Mouse (Mus musculus): ENCODE results near the gene Ier5. TPM values are rescaled to one million over a fixed set of nuclear protein-coding genes. Genes with fewer than 3 reads are reported as not detected.

Gene Ier5
- total and polyA plus RNA-seq, 3 experiments = 9.8 to 16.8 (median 12.5) TPM

DNA sequence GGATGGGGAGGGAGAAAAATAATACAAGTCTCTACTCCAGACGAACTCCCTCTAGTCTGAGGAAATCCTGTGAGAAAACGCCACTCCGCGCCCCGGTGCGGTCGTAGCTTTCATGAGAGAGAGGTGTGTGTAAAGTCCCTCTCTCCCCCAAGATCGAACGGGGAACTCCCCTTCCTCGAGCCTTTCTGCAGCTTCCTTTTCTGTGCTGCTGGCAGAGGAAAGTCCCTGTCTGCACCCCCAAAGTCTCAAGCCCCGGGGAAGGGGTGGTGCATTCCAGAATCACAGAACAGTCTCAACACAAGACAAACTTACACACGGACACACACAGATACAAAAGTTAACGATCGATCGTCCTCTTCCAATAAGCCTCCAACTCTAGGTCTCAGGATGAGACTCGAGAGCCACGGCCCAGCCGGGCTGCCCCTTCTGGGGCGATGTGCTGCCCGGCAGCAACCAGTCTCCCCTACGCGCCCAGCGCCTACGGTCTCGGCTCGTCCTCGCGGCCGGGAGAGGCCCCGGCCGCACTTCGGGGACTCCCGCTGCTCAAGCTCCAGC is 1.4 kb downstream of the Ier5 start:
- peak overlapping the region; percentile 93 for H3K9ac ChIP-seq (ENCODE audit: low read depth, low read length)
- WGBS = under 1% methylated on average over 33 of the region's 33 CpGs
- H3K27me3 ChIP-seq (ENCODE audit: control insufficient read depth, insufficient read depth, low read length) = no peaks in the 10 kb centered on the region
- TF ChIP-seq EP300 (IDR thresholded peaks at IDR 0.05; ENCODE audit: insufficient read depth, low read depth, low read length) (0 out of 2 replicates have a peak, but pooled peaks have one; percentile 32), POLR2A (IDR thresholded peaks at IDR 0.05; ENCODE audit: insufficient read depth, low read depth, low read length) (no peak; the same call in 1 of the 2 replicates), CTCF (IDR thresholded peaks at IDR 0.05) (peak; percentile 5; the same call in 1 of the 2 replicates)
- peaks cover 10% of the 10 kb centered on the region for H3K4me1 ChIP-seq (ENCODE audit: control insufficient read depth, insufficient read depth, low read length)
- H3K79me2 ChIP-seq (replicated peaks; ENCODE audit: control insufficient read depth, insufficient read depth, low read length) = peaks cover 5% of the 10 kb centered on the region; the same call in 1 of the 2 replicates
- H3K36me3 ChIP-seq (ENCODE audit: control insufficient read depth, insufficient read depth, low read length) = peaks cover 18% of the 10 kb centered on the region
- H3K27ac ChIP-seq = peak overlapping the region; percentile 95
- intact Hi-C loops (cut with DNase I) = loop anchor here (1.0 to 5.0 kb wide), 4 partner anchors 39 to 119 kb away; no protein-coding TSS in a partner anchor
- DNase-seq = peak; percentile 72 to 77
- peak overlapping the region; percentile 68 for H3K4me3 ChIP-seq

GRCm38 (mm10) chr1:155097354-155097753 is 2.1 kb downstream of the Ier5 start:
- no peak overlapping the region for H3K9ac ChIP-seq (ENCODE audit: low read depth, low read length)
- peak overlapping the region; percentile 95 for H3K27ac ChIP-seq
- peaks cover 5% of the 10 kb centered on the region; the same call in 1 of the 2 replicates for H3K79me2 ChIP-seq (replicated peaks; ENCODE audit: control insufficient read depth, insufficient read depth, low read length)
- DNase-seq = no peak
- intact Hi-C loops (cut with DNase I) = loop anchor here (5.0 kb wide), 1 partner anchor 120 kb away; no protein-coding TSS in a partner anchor
- no peak for TF ChIP-seq EP300 (IDR thresholded peaks at IDR 0.05; ENCODE audit: insufficient read depth, low read depth, low read length)
- 0 out of 2 replicates have a peak, but pooled peaks have one; percentile 12 for TF ChIP-seq POLR2A (IDR thresholded peaks at IDR 0.05; ENCODE audit: insufficient read depth, low read depth, low read length)
- no peak for TF ChIP-seq CTCF (IDR thresholded peaks at IDR 0.05)
- H3K36me3 ChIP-seq (ENCODE audit: control insufficient read depth, insufficient read depth, low read length) = peaks cover 19% of the 10 kb centered on the region
- 15% methylated on average over 6 of the region's 6 CpGs for WGBS
- H3K4me1 ChIP-seq (ENCODE audit: control insufficient read depth, insufficient read depth, low read length) = peaks cover 14% of the 10 kb centered on the region
- H3K4me3 ChIP-seq = peak overlapping the region; percentile 68
- no peaks in the 10 kb centered on the region for H3K27me3 ChIP-seq (ENCODE audit: control insufficient read depth, insufficient read depth, low read length)

GRCm38 (mm10) chr1:155096620-155097261 is 2.7 kb downstream of the Ier5 start:
- intact Hi-C loops (cut with DNase I) = loop anchor here (1.0 to 5.0 kb wide), 2 partner anchors 11 to 121 kb away; no protein-coding TSS in a partner anchor
- H3K4me1 ChIP-seq (ENCODE audit: control insufficient read depth, insufficient read depth, low read length) = peaks cover 16% of the 10 kb centered on the region
- no peak overlapping the region for H3K9ac ChIP-seq (ENCODE audit: low read depth, low read length)
- no peaks in the 10 kb centered on the region for H3K27me3 ChIP-seq (ENCODE audit: control insufficient read depth, insufficient read depth, low read length)
- H3K27ac ChIP-seq = peak overlapping the region; percentile 95; the same call in 1 of the 2 replicates
- TF ChIP-seq POLR2A (IDR thresholded peaks at IDR 0.05; ENCODE audit: insufficient read depth, low read depth, low read length) (0 out of 2 replicates have a peak, but pooled peaks have one; percentile 7), CTCF (IDR thresholded peaks at IDR 0.05) (no peak)
- WGBS = 48% methylated on average over 4 of the region's 4 CpGs
- peaks cover 19% of the 10 kb centered on the region for H3K36me3 ChIP-seq (ENCODE audit: control insufficient read depth, insufficient read depth, low read length)
- DNase-seq = no peak
- peak overlapping the region; percentile 68 for H3K4me3 ChIP-seq
- H3K79me2 ChIP-seq (replicated peaks; ENCODE audit: control insufficient read depth, insufficient read depth, low read length) = peaks cover 5% of the 10 kb centered on the region; the same call in 1 of the 2 replicates

DNA sequence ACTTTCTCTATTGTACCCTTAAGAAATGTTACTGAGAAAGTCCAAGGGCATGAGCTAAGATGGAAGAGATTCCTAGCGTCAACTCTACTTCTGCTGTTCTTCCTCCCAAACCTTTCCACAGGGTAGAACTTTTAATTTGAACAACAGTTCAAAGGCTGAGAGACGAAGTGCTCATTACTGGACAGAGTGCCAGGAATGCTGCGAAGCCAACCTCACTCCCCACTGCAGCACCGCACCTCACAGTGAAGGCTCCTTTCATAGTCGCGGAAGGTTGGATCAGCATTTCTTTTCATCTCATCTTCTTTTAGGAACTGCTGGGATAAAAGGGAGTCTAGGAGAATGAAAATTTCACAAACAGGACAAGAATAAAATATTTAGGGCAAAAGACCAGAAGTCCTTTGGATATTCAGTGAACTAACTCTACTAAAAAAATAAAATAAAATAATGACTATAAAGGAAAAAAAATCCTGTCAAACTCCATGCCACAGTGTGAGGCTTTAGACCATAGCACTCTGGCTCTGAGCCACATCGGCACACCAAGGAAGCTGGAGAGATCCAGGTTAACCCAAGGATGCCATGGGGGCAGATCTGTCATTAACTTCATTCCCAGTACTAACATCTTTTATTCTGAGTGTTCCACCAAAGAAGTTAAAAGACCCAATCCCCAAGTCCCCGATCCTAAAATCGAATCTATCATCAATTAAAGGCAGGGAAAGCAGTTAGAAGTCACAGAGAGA is 5.3 kb downstream of the Ier5 start:
- H3K79me2 ChIP-seq (replicated peaks; ENCODE audit: control insufficient read depth, insufficient read depth, low read length) = peaks cover 5% of the 10 kb centered on the region; the same call in 1 of the 2 replicates
- no peaks in the 10 kb centered on the region for H3K27me3 ChIP-seq (ENCODE audit: control insufficient read depth, insufficient read depth, low read length)
- H3K4me1 ChIP-seq (ENCODE audit: control insufficient read depth, insufficient read depth, low read length) = peaks cover 21% of the 10 kb centered on the region
- H3K36me3 ChIP-seq (ENCODE audit: control insufficient read depth, insufficient read depth, low read length) = peaks cover 19% of the 10 kb centered on the region
- H3K9ac ChIP-seq (ENCODE audit: low read depth, low read length) = no peak overlapping the region
- H3K27ac ChIP-seq = peak overlapping the region; percentile 64
- whole genome bisulfite sequencing = 44% methylated on average over 9 of the region's 9 CpGs
- TF ChIP-seq CTCF (IDR thresholded peaks at IDR 0.05) = no peak
- no peak for TF ChIP-seq POLR2A (IDR thresholded peaks at IDR 0.05; ENCODE audit: insufficient read depth, low read depth, low read length)
- no peak for TF ChIP-seq EP300 (IDR thresholded peaks at IDR 0.05; ENCODE audit: insufficient read depth, low read depth, low read length)
- no peak for DNase-seq
- intact Hi-C loops (cut with DNase I) = no loop called here
- no peak overlapping the region for H3K4me3 ChIP-seq

GRCm38 (mm10) chr1:155093145-155093791 is 6.2 kb downstream of the Ier5 start:
- intact Hi-C loops (cut with DNase I) = no loop called here
- H3K9ac ChIP-seq (ENCODE audit: low read depth, low read length) = peak overlapping the region; percentile 8; the same call in 1 of the 2 replicates
- TF ChIP-seq POLR2A (IDR thresholded peaks at IDR 0.05; ENCODE audit: insufficient read depth, low read depth, low read length) = no peak
- TF ChIP-seq EP300 (IDR thresholded peaks at IDR 0.05; ENCODE audit: insufficient read depth, low read depth, low read length) = 0 out of 2 replicates have a peak, but pooled peaks have one; percentile 37
- H3K36me3 ChIP-seq (ENCODE audit: control insufficient read depth, insufficient read depth, low read length) = peaks cover 19% of the 10 kb centered on the region
- H3K79me2 ChIP-seq (replicated peaks; ENCODE audit: control insufficient read depth, insufficient read depth, low read length) = no peaks in the 10 kb centered on the region
- H3K27ac ChIP-seq = peak overlapping the region; percentile 64
- no peak overlapping the region for H3K4me3 ChIP-seq
- H3K27me3 ChIP-seq (ENCODE audit: control insufficient read depth, insufficient read depth, low read length) = no peaks in the 10 kb centered on the region
- 5% methylated on average over 4 of the region's 4 CpGs for WGBS
- peaks cover 23% of the 10 kb centered on the region for H3K4me1 ChIP-seq (ENCODE audit: control insufficient read depth, insufficient read depth, low read length)
- DNase-seq = peak; percentile 58 to 68
